Comparison of ENCODE assay signal across 17 mouse cellular contexts in the genomic region with DNA sequence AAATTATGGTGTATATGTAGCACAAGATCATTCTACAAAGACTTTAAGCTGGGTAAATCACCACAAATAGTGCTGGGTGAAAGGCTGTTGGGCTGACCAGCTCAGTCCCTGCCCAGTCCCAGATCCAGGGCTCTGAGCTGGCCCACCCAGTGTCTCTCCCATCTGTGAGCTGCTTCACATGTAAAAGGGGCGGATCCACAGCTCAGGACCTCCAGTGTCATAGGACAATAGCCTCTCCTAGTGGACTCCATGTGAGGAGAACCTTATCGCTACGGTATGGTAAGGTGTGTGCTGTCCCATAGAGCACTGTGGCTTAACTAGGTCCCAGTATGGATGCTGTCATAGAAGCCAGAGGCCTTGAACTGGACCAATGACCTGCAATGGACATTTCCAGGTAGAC.
"Had no signal": no experiment of that assay in that cellular context is flagged by ENCODE, and none has a peak within 500 bp of the region (broad histone marks: within the 10 kb centered on the region; RNA-seq: fewer than 3 reads in every experiment).

No protein-coding gene starts in this region.

- H3K9ac ChIP-seq: limb, embryonic 13.5 days; liver, embryonic 15.5 days; lung, embryonic 14.5 days; neural tube, embryonic 15.5 days had no signal

- H3K36me3 ChIP-seq: liver, embryonic 15.5 days; neural tube, embryonic 15.5 days had no signal

- H3K27me3 ChIP-seq: limb, embryonic 13.5 days; liver, embryonic 15.5 days; neural tube, embryonic 15.5 days had no signal

- H3K4me3 ChIP-seq: limb, embryonic 13.5 days; liver, embryonic 15.5 days; myocyte had no signal

- H3K27ac ChIP-seq: kidney, postnatal 0 days; limb, embryonic 13.5 days; liver, embryonic 15.5 days; neural tube, embryonic 15.5 days had no signal

- DNase-seq: kidney, adult 11 months; kidney, adult 9 months; kidney, postnatal 36 days; layer of hippocampus, adult 9-11 months; layer of hippocampus, postnatal 36 days; lung, embryonic 14.5 days; lung, postnatal 10 days; lung, postnatal 4 days; right cerebral cortex, postnatal 4 days; spleen, adult 18-20 months; thymus, adult 2 months; thymus, postnatal 25 days had no signal

- H3K4me2 ChIP-seq: limb, embryonic 13.5 days; liver, embryonic 15.5 days; lung, embryonic 14.5 days had no signal

- H3K9me3 ChIP-seq: limb, embryonic 13.5 days; liver, embryonic 15.5 days; neural tube, embryonic 15.5 days had no signal
